8 mouse cellular contexts compared by ENCODE assay signal in genomic region chr1:191396446-191396845, GRCm38 (mm10). TPM values are rescaled to one million over a fixed set of nuclear protein-coding genes. Genes with fewer than 3 reads are reported as not detected.
A peak's percentile ranks its signal among the peaks of the same experiment; 100 is the strongest.
DNase-seq lines count a peak whose midpoint lies in the region; ATAC-seq and TF ChIP-seq lines count a peak whose summit lies in the region.

No protein-coding gene starts in this region.

- 2% methylated on average over 24 of the region's 74 CpGs for WGBS in kidney, embryonic 16.5 days
- WGBS in lung, embryonic 16.5 days, result under 1% methylated on average over 40 of the region's 74 CpGs

- TF ChIP-seq CTCF in bone marrow macrophage, adult 2 months (IDR thresholded peaks at IDR 0.05; ENCODE audit: low read depth, low read length), result no peak

- H3K27me3 ChIP-seq in kidney, embryonic 16.5 days (ENCODE audit: insufficient read depth, low read length), result no peaks in the 10 kb centered on the region
- no peaks in the 10 kb centered on the region for H3K27me3 ChIP-seq in lung, embryonic 16.5 days (ENCODE audit: control insufficient read depth, insufficient read depth, low read depth, low read length)

- peak; percentile 33; the same call in 1 of the 2 replicates for ATAC-seq in kidney, embryonic 16.5 days (ENCODE audit: low FRiP score, low TSS enrichment)
- peak; percentile 29 for ATAC-seq in lung, embryonic 16.5 days (ENCODE audit: low read depth)
- no peak for ATAC-seq in megakaryocyte progenitor cell, adult 5-6 weeks (replicated peaks; ENCODE audit: poor library complexity)

- DNase-seq in ovary, adult 18-20 months (ENCODE audit: low spot score), result peak; percentile 45
- no peak for DNase-seq in ovary, postnatal 14 days (ENCODE audit: low spot score)
- peak; percentile 72 for DNase-seq in gastrocnemius, postnatal 10 days
- peak; percentile 45 for DNase-seq in skeletal muscle tissue, adult 2 months (ENCODE audit: low read depth, low spot score)

- TF ChIP-seq POLR2A in bone marrow macrophage, adult 2 months (IDR thresholded peaks at IDR 0.05; ENCODE audit: borderline replicate concordance, low read depth, low read length), result no peak

- H3K36me3 ChIP-seq in kidney, embryonic 16.5 days (ENCODE audit: insufficient read depth, low read length), result no peaks in the 10 kb centered on the region
- H3K36me3 ChIP-seq in lung, embryonic 16.5 days (ENCODE audit: control insufficient read depth, insufficient read depth, low read length), result no peaks in the 10 kb centered on the region

- H3K4me2 ChIP-seq in kidney, embryonic 16.5 days (replicated peaks; ENCODE audit: low read depth, low read length), result peak overlapping the region; percentile 80
- peak overlapping the region; percentile 80 for H3K4me2 ChIP-seq in lung, embryonic 16.5 days (ENCODE audit: low read depth, low read length)

- H3K9ac ChIP-seq in kidney, embryonic 16.5 days (replicated peaks; ENCODE audit: low read length), result peak overlapping the region; percentile 89
- H3K9ac ChIP-seq in lung, embryonic 16.5 days (ENCODE audit: low read length), result peak overlapping the region; percentile 85

- peak overlapping the region; percentile 99 for H3K4me3 ChIP-seq in bone marrow macrophage, adult 2 months (ENCODE audit: insufficient read depth, low read length)
- H3K4me3 ChIP-seq in kidney, embryonic 16.5 days (ENCODE audit: low read length), result peak overlapping the region; percentile 78
- H3K4me3 ChIP-seq in lung, embryonic 16.5 days (ENCODE audit: low read length), result peak overlapping the region; percentile 89

- H3K4me1 ChIP-seq in bone marrow macrophage, adult 2 months (ENCODE audit: control insufficient read depth, insufficient read depth, low read length), result peaks cover 6% of the 10 kb centered on the region
- H3K4me1 ChIP-seq in kidney, embryonic 16.5 days (ENCODE audit: insufficient read depth, low read length), result peaks cover 19% of the 10 kb centered on the region
- H3K4me1 ChIP-seq in lung, embryonic 16.5 days (replicated peaks; ENCODE audit: control insufficient read depth, insufficient read depth, low read length), result peaks cover 4% of the 10 kb centered on the region

- peak overlapping the region; percentile 92 for H3K27ac ChIP-seq in bone marrow macrophage, adult 2 months (ENCODE audit: insufficient read depth, low read depth, low read length)
- peak overlapping the region; percentile 94 for H3K27ac ChIP-seq in kidney, embryonic 16.5 days (ENCODE audit: low read length)
- peak overlapping the region; percentile 98 for H3K27ac ChIP-seq in lung, embryonic 16.5 days (ENCODE audit: low read length)

- no peaks in the 10 kb centered on the region for H3K9me3 ChIP-seq in kidney, embryonic 16.5 days (ENCODE audit: low read length)
- no peaks in the 10 kb centered on the region for H3K9me3 ChIP-seq in lung, embryonic 16.5 days (ENCODE audit: control insufficient read depth, low read length)

RNA-seq across cellular contexts. Expression of gene Ppp2r5a, which starts 6.6 kb away (rescaled TPM):
- 113 and 117 TPM in 2 replicates for polyA plus RNA-seq in bone marrow macrophage, adult 2 months (2012; ENCODE audit: insufficient read depth, insufficient read length, missing spikeins)
- 10 to 100 TPM; 68.2 to 69.3 TPM for total RNA-seq in gastrocnemius, postnatal 10 days (2021)
- 15.7 and 18.8 TPM in 2 replicates for polyA plus RNA-seq in kidney, embryonic 16.5 days (2015; fragmentation: Nextera tagmentation; extraction: Ambion mirVana)
- polyA plus RNA-seq in lung, embryonic 16.5 days (2015; fragmentation: Nextera tagmentation; extraction: Ambion mirVana), result 18.4 and 21.7 TPM in 2 replicates
- total RNA-seq in megakaryocyte progenitor cell, adult 5-6 weeks (2015), result 124 and 129 TPM in 2 replicates
- total RNA-seq in megakaryocyte progenitor cell, adult 5-6 weeks (2017), result 125 and 139 TPM in 2 replicates
